Mouse (Mus musculus): ENCODE results near the gene Enoph1. TPM values are rescaled to one million over a fixed set of nuclear protein-coding genes. Genes with fewer than 3 reads are reported as not detected.

The Enoph1 gene
- polyA plus RNA-seq, 1 experiment from 2014 or later = 50.8 TPM

GRCm38 (mm10) chr5:100108866-100109265 is 69.1 kb downstream of the Enoph1 start:
- no peak overlapping the region for H3K4me2 ChIP-seq
- WGBS = 42% methylated on average over 9 of the region's 9 CpGs
- H3K9ac ChIP-seq = no peak overlapping the region
- DNase-seq = peak; percentile 91
- no peaks in the 10 kb centered on the region for H3K27me3 ChIP-seq (ENCODE audit: insufficient read depth, low read length)
- no peaks in the 10 kb centered on the region for H3K9me3 ChIP-seq (ENCODE audit: low read depth, low read length)
- TF ChIP-seq CTCF (IDR thresholded peaks at IDR 0.05; ENCODE audit: low read depth) = no peak
- no peak overlapping the region for H3K4me3 ChIP-seq (ENCODE audit: low read depth, low read length)
- H3K4me1 ChIP-seq (ENCODE audit: insufficient read depth) = peaks cover 3% of the 10 kb centered on the region; the same call in 1 of the 2 replicates
- peak; percentile 90 for ATAC-seq (ENCODE audit: insufficient read depth)
- H3K36me3 ChIP-seq (ENCODE audit: insufficient read depth) = no peaks in the 10 kb centered on the region
- peak overlapping the region; percentile 50; the same call in 1 of the 2 replicates for H3K27ac ChIP-seq (ENCODE audit: low read depth)

DNA sequence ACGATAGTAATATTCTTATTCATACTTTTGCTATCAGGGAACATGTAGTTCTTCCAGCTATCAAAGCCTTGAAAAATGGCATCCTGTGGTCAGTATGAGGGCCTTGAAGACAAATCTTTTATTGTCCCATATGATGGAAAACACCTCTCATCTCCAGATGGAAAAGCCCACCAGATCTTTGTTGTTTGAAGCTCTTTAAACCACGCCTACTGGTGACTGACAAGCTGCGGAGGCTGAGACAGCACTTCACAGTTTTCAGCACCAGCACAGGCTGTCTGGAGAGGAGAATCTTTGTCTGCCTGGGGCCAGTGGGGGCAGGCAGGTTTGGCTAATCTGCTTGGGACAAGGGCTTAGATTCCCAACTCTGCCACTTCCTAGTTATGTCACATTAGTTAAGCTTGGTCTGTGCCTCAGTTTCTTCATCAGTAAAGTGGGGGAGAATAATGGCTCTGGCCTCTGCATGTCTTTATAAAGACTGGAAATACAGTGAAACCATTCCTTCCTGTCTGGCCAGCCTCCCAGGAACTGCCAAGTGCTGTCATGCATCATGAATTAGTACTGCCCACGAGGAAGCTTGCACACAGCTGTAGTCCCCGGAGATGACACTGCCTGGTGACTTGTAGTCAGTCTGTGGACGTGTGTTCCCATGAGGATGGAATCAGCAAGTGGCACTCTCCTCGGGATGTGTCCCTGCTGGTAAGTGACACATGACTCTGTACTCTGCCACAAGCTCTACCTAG is 69.9 kb downstream of the Enoph1 start:
- H3K4me3 ChIP-seq (ENCODE audit: low read depth, low read length) = no peak overlapping the region
- H3K27ac ChIP-seq (ENCODE audit: low read depth) = no peak overlapping the region
- H3K9me3 ChIP-seq (ENCODE audit: low read depth, low read length) = no peaks in the 10 kb centered on the region
- peaks cover 3% of the 10 kb centered on the region; the same call in 1 of the 2 replicates for H3K4me1 ChIP-seq (ENCODE audit: insufficient read depth)
- H3K9ac ChIP-seq = no peak overlapping the region
- H3K36me3 ChIP-seq (ENCODE audit: insufficient read depth) = no peaks in the 10 kb centered on the region
- ATAC-seq (ENCODE audit: insufficient read depth) (peak; percentile 59; the same call in 1 of the 2 replicates), DNase-seq (peak; percentile 84)
- WGBS = 33% methylated on average over 7 of the region's 7 CpGs
- TF ChIP-seq CTCF (IDR thresholded peaks at IDR 0.05; ENCODE audit: low read depth) = no peak
- no peaks in the 10 kb centered on the region for H3K27me3 ChIP-seq (ENCODE audit: insufficient read depth, low read length)
- H3K4me2 ChIP-seq = no peak overlapping the region

GRCm38 (mm10) chr5:100110581-100110980 is 70.8 kb downstream of the Enoph1 start:
- Histone ChIP-seq H3K36me3 (ENCODE audit: insufficient read depth) (no peaks in the 10 kb centered on the region), H3K4me1 (ENCODE audit: insufficient read depth) (peaks cover 3% of the 10 kb centered on the region; the same call in 1 of the 2 replicates), H3K9ac (no peak overlapping the region), H3K27ac (ENCODE audit: low read depth) (no peak overlapping the region), H3K9me3 (ENCODE audit: low read depth, low read length) (no peaks in the 10 kb centered on the region), H3K27me3 (ENCODE audit: insufficient read depth, low read length) (no peaks in the 10 kb centered on the region), H3K4me3 (ENCODE audit: low read depth, low read length) (no peak overlapping the region), H3K4me2 (no peak overlapping the region)
- DNase-seq = no peak
- 62% methylated on average over 3 of the region's 3 CpGs for WGBS
- no peak for ATAC-seq (ENCODE audit: insufficient read depth)
- TF ChIP-seq CTCF (IDR thresholded peaks at IDR 0.05; ENCODE audit: low read depth) = no peak

DNA sequence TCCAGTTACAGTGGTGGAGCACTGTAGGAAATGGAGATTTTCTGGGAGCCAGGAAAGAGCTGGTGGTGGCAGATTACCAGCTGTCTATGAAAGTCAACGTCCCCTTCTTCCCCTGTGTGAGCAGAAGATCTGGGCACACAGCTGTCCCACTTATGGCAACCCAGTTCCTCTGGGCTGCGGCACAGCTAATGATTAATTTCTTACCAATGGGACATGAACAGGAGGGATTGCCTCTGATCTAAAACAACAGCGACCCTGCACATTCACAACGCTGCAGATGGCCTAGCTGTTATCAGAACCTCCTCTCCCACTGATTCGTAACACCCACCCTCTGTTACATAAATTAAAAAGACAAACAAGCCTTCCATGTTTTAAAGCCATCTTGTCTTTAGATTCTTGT is 73.6 kb downstream of the Enoph1 start:
- ATAC-seq (ENCODE audit: insufficient read depth) (no peak), DNase-seq (no peak)
- 31% methylated on average over 5 of the region's 5 CpGs for WGBS
- Histone ChIP-seq H3K9ac (no peak overlapping the region), H3K9me3 (ENCODE audit: low read depth, low read length) (no peaks in the 10 kb centered on the region), H3K4me2 (no peak overlapping the region), H3K4me1 (ENCODE audit: insufficient read depth) (peaks cover 3% of the 10 kb centered on the region; the same call in 1 of the 2 replicates), H3K27me3 (ENCODE audit: insufficient read depth, low read length) (no peaks in the 10 kb centered on the region), H3K27ac (ENCODE audit: low read depth) (no peak overlapping the region), H3K4me3 (ENCODE audit: low read depth, low read length) (no peak overlapping the region), H3K36me3 (ENCODE audit: insufficient read depth) (no peaks in the 10 kb centered on the region)
- no peak for TF ChIP-seq CTCF (IDR thresholded peaks at IDR 0.05; ENCODE audit: low read depth)

Other genes with a start within 250 kb of the Enoph1 start
- 0.29 TPM in 1 of 2 replicates, not detected in the other for gene Vamp9, start 133.7 kb upstream of the Enoph1 start, polyA plus RNA-seq (2014; fragmentation: Nextera tagmentation; extraction: Ambion mirVana)
- 196 TPM in 2 replicates for gene Hnrnpd, start 61.0 kb upstream of the Enoph1 start, polyA plus RNA-seq (2014; fragmentation: Nextera tagmentation; extraction: Ambion mirVana)
- gene 4930524J08Rik, start 60.9 kb upstream of the Enoph1 start, polyA plus RNA-seq (2014; fragmentation: Nextera tagmentation; extraction: Ambion mirVana) = 2.0 and 3.0 TPM in 2 replicates
- gene Hnrnpdl, start 321 bp upstream of the Enoph1 start, polyA plus RNA-seq (2014; fragmentation: Nextera tagmentation; extraction: Ambion mirVana) = 200 and 204 TPM in 2 replicates
- gene Tmem150c, start 119.8 kb downstream of the Enoph1 start, polyA plus RNA-seq (2014; fragmentation: Nextera tagmentation; extraction: Ambion mirVana) = 3.3 and 5.0 TPM in 2 replicates

All from lung, embryonic 14.5 days (tissue).